8 mouse cellular contexts compared by ENCODE assay signal in the genomic region with DNA sequence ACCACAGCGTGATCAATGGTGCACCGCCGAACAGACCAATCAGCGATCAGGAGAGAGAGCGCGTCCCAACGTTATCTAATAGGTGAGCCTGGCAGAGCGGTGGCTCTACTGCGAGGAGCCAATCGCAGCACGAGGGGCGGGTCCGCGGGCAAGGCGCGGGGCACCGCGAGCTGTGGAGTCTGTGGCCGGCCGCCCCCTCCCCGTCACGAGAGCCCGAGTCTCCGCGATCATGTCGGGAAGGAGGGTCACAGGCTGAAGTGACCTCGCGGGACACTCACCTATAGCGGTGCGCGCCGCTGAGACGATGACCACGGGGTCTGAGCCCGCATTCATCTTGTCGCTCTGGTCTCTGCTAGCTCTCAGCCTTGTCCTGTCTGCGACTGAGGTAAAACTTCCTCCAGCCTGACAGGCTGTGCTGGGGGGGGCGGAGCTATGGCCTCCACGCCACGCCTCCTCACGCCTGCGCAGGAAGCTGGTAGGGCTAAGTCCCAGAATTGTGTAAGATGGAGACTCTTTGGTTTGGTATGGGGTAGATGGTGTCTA. TPM values are rescaled to one million over a fixed set of nuclear protein-coding genes. Genes with fewer than 3 reads are reported as not detected.
A peak's percentile ranks its signal among the peaks of the same experiment; 100 is the strongest.
DNase-seq lines count a peak whose midpoint lies in the region; ATAC-seq and TF ChIP-seq lines count a peak whose summit lies in the region.

Gene Acat2 (minus strand): TSS at position 417 of the 543 bp plus-strand sequence.

- H3K4me2 ChIP-seq in kidney, embryonic 15.5 days: peak within 1 kb of the TSS; percentile 84

- WGBS in heart, embryonic 10.5 days: under 1% methylated on average over 42 of the region's 42 CpGs
- 0% methylated on average over 41 of the region's 42 CpGs for WGBS in kidney, embryonic 15.5 days

- ATAC-seq in kidney, embryonic 15.5 days (replicated peaks; ENCODE audit: low FRiP score): peak; percentile 99
- peak; percentile 95 for ATAC-seq in monocyte, adult 5-6 weeks (replicated peaks; ENCODE audit: insufficient number of reproducible peaks, low FRiP score, low TSS enrichment, poor library complexity, severe bottlenecking)

- peaks cover 13% of the 10 kb centered on the region for H3K4me1 ChIP-seq in bone marrow macrophage, adult 2 months (ENCODE audit: control insufficient read depth, insufficient read depth, low read length)
- H3K4me1 ChIP-seq in embryonic fibroblast, embryonic 13.5 days (ENCODE audit: control insufficient read depth, insufficient read depth, low read length): no peaks in the 10 kb centered on the region
- H3K4me1 ChIP-seq in heart, embryonic 10.5 days: peaks cover 8% of the 10 kb centered on the region
- H3K4me1 ChIP-seq in kidney, embryonic 15.5 days: peaks cover 7% of the 10 kb centered on the region

- peak within 1 kb of the TSS; percentile 72 for H3K9ac ChIP-seq in kidney, embryonic 15.5 days

- H3K9me3 ChIP-seq in heart, embryonic 10.5 days: no peaks in the 10 kb centered on the region
- H3K9me3 ChIP-seq in kidney, embryonic 15.5 days (replicated peaks): no peaks in the 10 kb centered on the region

- H3K27me3 ChIP-seq in heart, embryonic 10.5 days (ENCODE audit: insufficient read depth, poor library complexity, severe bottlenecking): no peaks in the 10 kb centered on the region
- no peaks in the 10 kb centered on the region for H3K27me3 ChIP-seq in kidney, embryonic 15.5 days

- H3K4me3 ChIP-seq in bone marrow macrophage, adult 2 months (ENCODE audit: insufficient read depth, low read length): peak within 1 kb of the TSS; percentile 85
- peak within 1 kb of the TSS; percentile 67 for H3K4me3 ChIP-seq in embryonic fibroblast, embryonic 13.5 days (ENCODE audit: insufficient read depth, low read length)
- peak within 1 kb of the TSS; percentile 77 for H3K4me3 ChIP-seq in heart, embryonic 10.5 days
- peak within 1 kb of the TSS; percentile 87 for H3K4me3 ChIP-seq in kidney, embryonic 15.5 days (replicated peaks)

- no peak for TF ChIP-seq POLR2A in bone marrow macrophage, adult 2 months (IDR thresholded peaks at IDR 0.05; ENCODE audit: borderline replicate concordance, low read depth, low read length)
- TF ChIP-seq POLR2A in embryonic fibroblast, embryonic 13.5 days (IDR thresholded peaks at IDR 0.05; ENCODE audit: low read depth, low read length): peak; percentile 97

- peaks cover 16% of the 10 kb centered on the region for H3K36me3 ChIP-seq in heart, embryonic 10.5 days
- peaks cover 28% of the 10 kb centered on the region for H3K36me3 ChIP-seq in kidney, embryonic 15.5 days

- peak; percentile 97 for DNase-seq in A20 (ENCODE audit: low read depth, low spot score)
- DNase-seq in heart, embryonic 10.5 days (ENCODE audit: low spot score): peak; percentile 97
- DNase-seq in liver: peak; percentile 95
- peak; percentile 95 to 96 for DNase-seq in spleen, postnatal 4 days (ENCODE audit: low spot score in 2 of 2)

- peak within 1 kb of the TSS; percentile 64 for H3K27ac ChIP-seq in bone marrow macrophage, adult 2 months (ENCODE audit: insufficient read depth, low read depth, low read length)
- H3K27ac ChIP-seq in embryonic fibroblast, embryonic 13.5 days (ENCODE audit: insufficient read depth, low read length): peak within 1 kb of the TSS; percentile 24; the same call in 1 of the 2 replicates
- peak within 1 kb of the TSS; percentile 90 for H3K27ac ChIP-seq in heart, embryonic 10.5 days
- peak within 1 kb of the TSS; percentile 91 for H3K27ac ChIP-seq in kidney, embryonic 15.5 days

- no peak for TF ChIP-seq CTCF in bone marrow macrophage, adult 2 months (IDR thresholded peaks at IDR 0.05; ENCODE audit: low read depth, low read length)
- TF ChIP-seq CTCF in embryonic fibroblast, embryonic 13.5 days (IDR thresholded peaks at IDR 0.05; ENCODE audit: borderline replicate concordance, insufficient read depth, low read length): no peak

RNA-seq across cellular contexts. Expression of gene Acat2, which starts in this region (rescaled TPM):
- polyA plus RNA-seq in bone marrow macrophage, adult 2 months (2012; ENCODE audit: insufficient read depth, insufficient read length, missing spikeins): 8.3 and 9.1 TPM in 2 replicates
- polyA plus RNA-seq in embryonic fibroblast, embryonic 13.5 days (2011; ENCODE audit: insufficient read length, low read depth, missing spikeins): 46.5 and 46.7 TPM in 2 replicates
- 95.8 and 146 TPM in 2 replicates for polyA plus RNA-seq in heart, embryonic 10.5 days (2016; fragmentation: Nextera tagmentation; extraction: Ambion mirVana)
- 136 and 145 TPM in 2 replicates for polyA plus RNA-seq in kidney, embryonic 15.5 days (2015; fragmentation: Nextera tagmentation; extraction: Ambion mirVana)
- total RNA-seq in monocyte, adult 5-6 weeks (2017): 5.4 to 12.1 TPM (median 10.4 TPM) in 3 replicates

Comparison
In these comparisons a context has a peak if more than half of its experiments do, and no peak if none do; other contexts are left out.
1. Peak in every context shown above with its lines: DNase-seq, ATAC-seq, H3K4me3 ChIP-seq and H3K27ac ChIP-seq.
2. H3K27ac ChIP-seq: peak in every context shown above with its lines; median percentile 91 in kidney, embryonic 15.5 days; 90 in heart, embryonic 10.5 days; 64 in bone marrow macrophage, adult 2 months; 24 in embryonic fibroblast, embryonic 13.5 days.